Mouse (Mus musculus): ENCODE measurements around the gene Yif1b.

Yif1b gene

DNA sequence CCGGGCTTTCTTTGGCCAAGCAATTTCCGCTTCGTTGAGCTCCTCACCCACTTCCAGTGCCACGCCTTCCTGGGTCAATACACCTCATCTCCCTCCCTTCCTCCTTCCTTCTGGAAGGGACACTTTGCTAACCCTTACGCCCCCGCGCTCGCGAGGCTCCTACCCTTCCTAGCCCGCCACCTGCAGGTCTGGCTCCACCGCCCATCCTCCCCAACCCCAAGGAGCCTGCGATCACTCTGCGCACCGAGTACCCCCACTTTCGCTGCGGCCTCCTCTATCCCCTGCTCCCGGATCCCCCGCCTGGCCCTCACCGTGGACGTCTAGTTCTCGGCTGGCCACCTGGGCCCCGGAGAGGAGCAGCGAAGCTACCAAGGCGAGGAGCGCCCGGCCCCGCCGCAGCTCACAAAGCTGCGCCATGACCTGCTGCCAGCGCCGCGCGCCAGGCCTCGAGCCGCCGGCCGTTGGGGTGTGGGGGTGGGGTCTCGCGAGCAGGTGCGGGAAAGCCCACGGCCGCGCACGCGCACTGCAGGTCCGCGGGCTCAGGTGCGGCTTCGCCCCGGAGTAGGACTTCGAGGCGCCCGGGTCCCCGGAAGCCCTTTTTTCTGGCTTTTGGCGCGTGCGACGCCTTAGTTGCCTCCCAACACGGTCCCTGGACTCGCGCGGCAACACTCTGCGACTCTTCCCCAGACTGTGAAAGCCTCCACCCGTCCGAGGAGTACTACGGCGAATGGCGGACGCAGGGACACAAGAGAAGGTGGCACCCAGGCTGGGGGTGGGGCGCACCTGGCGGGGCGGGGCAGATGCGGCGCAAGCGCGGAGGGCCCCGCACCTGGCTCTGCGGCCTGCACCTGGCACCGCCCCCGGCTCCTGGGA, 43.3 kb downstream of the Yif1b start, which contains the start of gene Spint2:
Gene Spint2 (minus strand): TSS at position 712 of the 873 bp plus-strand sequence.
- DNase-seq (ENCODE audit: low spot score): peak; percentile 19

DNA sequence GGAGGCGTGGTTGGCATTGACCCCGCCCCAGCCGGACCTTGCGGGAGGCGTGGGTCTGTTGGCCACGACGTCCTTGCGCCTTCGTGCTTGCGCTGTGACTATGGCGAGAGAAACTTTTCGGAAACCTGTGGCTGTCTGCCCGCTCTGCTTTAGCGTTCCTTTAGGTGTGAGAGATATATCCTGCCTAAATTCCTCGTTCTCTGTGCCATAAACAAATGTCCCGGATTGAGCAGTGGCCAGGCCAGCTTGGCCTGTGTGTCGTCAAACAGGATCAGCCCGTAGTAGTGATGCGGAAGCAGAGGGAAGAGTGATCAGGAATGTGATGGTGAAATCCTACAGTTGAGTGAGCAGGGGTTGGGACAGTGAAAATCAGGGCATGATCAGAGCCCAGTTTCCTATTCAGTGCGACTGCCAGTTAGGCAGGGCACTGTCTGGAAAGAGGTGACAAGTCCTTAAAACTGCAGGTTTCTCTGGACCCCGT, 44.0 kb downstream of the Yif1b start:
- no peak for DNase-seq (ENCODE audit: low spot score)

DNA sequence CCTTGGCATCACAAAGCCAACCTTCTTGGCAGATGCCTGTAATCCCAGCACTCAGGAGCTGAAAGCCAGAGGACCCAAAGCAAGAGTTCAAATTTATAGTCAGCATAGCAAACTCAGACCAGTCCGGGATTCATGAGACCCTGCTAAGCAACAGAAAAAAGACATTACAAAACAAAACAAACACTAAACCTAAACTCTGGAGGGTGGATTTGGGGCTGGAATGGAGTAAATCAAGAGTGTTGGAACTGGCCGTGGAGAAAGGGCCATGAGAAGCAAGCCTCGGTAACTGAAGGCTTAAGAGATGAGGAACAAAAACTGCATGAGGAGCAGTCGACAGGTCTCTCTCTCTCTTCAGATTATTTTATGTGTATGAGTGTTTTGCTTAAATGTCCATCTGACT, 45.7 kb downstream of the Yif1b start:
- no peak for DNase-seq (ENCODE audit: low spot score)

DNA sequence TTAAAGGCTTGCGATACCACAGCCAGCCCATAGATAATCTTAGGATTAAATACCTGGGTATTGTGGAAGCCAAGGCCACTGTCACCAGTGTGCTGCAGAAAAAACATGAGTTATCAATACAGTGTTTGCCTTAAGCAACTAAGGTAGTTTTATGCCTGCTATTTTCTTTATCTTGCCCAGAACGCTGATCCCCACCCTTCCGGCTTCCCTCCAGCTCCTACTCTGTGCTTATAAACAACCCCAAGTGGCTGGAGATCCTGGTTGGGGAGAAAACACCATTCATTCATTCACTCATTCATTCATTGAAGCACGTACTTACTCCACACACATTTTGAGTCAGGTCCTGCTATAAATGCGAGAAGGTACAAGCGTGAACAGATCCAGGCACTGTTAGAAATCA, 46.4 kb downstream of the Yif1b start:
- no peak for DNase-seq (ENCODE audit: low spot score)

DNA sequence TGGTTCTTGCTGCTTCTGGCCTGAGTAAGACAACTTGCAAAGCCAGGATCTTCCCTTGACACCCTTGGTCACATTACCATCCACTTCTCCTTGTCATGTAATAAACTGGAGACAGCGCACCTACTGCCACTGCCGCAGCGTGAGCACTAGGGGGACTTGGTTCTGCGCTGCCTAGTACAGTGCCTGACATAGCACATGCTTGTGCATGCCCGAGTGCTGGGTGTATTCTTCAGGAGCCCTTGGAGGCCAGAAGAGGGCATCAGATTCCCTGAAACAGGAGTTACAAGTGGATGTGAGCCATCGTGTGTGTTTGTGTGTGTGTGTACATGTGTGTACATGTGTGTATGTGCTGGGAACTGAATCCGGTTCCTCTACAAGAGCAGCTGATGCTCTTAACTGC, 49.4 kb downstream of the Yif1b start:
- DNase-seq (ENCODE audit: low spot score): no peak

DNA sequence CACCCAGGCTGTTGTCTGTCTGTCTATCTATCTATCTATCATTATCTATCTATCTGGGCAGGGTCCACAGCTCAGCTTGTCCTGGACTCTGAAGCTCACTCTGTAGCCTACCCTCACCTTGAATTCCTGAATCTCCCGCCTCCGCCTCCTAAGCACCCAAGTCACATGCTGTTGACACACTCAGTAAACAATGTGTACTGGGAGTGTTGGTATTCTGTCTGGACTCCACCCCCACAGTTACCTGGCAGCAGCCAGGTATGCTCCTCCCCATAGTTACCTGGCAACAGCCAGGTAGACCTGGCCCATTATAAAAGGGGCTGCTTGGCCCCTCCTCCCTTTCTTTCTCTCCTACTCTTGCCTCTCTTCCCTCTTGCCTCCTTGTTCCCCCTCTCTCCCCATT, 50.0 kb downstream of the Yif1b start:
- no peak for DNase-seq (ENCODE audit: low spot score)

DNA sequence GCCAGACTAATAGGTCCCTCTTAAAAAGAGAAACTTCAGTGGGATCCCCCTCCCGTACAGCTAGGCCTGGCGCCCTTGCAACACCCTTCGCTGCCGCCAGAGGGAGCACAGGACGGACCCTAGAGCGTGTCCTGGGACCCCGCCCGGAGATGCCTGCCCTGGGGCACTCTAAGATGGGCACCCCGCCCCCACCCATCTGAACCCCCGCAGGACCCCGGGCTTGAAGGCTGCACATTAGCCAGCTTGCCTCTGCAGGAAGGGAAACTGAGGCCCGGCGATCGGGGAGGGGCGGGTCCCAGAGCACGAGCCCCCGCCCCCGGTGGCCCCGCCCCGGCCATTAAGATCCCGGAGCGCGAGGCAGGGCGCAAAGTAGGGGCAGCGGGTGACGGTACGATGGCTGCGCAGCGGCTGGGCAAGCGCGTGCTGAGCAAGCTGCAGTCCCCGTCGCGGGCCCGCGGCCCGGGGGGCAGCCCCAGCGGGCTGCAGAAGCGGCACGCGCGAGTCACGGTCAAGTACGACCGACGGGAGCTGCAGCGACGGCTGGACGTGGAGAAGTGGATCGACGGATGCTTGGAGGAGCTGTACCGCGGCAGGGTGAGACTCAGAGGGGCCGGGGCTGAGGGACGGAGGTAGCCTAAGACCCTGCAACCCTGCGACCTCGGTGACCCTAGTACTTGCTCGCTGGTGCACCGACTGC, 51.0 kb downstream of the Yif1b start, which contains the start of gene Ppp1r14a:
Gene Ppp1r14a (plus strand): TSS at position 367 of the 697 bp plus-strand sequence.
- peak; percentile 40 for DNase-seq (ENCODE audit: low spot score)

DNA sequence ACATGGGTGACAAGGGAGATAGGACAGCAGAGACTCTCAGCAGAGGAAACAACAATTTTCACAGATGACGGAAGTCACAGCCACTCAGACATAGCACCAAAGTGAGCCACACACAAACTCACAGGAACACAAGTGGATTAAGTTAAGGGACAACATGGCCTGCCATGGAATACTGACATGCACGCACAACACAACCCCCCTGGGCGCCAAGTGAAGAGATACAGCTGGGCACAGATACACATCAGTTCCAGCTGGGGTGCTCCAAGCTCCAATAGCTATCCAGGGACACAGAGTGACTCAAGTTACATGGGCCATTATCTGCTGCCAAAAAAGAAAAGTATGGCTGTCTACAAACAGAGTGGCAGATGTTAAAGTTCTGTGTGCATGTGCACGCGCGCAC, 51.7 kb downstream of the Yif1b start:
- no peak for DNase-seq (ENCODE audit: low spot score)

DNA sequence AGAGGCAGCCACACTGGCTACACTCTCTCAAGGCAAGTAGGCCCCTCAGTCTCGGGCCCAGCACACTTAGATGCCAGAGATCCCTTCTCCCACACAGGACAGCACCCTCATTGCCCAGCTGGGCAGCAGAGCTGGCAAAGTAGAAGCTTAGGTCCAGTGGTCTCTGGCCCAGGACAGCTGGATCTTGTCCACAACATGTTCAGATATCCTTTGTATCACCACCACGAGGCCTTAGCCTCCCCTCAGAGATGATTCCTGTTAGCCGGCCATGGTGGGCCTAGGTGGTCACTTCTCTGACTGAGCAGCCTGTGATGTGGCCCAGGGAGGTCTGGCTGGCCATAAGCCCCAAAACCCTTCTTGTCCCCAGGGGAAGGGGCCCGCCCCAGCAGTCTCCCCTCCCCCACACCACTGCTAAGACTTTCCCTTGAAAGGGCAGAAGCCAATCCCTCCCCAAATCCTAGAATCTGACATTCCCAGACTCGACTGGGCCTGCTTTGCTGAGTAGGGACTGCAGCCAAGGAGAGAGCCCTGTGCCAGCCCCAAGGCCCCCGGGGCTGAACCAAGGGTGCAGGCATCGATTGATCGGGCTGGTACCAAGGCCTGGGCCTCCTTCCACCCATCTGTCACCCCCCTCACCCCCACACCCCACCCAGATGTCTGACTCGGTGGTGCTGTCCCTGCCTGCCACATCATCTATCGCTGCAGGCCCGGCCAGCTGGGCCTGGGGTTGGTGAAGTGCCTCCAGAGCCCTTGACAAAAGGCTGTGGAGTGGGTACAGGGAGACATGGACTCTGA, 52.8 kb downstream of the Yif1b start:
- no peak for DNase-seq (ENCODE audit: low spot score)

DNA sequence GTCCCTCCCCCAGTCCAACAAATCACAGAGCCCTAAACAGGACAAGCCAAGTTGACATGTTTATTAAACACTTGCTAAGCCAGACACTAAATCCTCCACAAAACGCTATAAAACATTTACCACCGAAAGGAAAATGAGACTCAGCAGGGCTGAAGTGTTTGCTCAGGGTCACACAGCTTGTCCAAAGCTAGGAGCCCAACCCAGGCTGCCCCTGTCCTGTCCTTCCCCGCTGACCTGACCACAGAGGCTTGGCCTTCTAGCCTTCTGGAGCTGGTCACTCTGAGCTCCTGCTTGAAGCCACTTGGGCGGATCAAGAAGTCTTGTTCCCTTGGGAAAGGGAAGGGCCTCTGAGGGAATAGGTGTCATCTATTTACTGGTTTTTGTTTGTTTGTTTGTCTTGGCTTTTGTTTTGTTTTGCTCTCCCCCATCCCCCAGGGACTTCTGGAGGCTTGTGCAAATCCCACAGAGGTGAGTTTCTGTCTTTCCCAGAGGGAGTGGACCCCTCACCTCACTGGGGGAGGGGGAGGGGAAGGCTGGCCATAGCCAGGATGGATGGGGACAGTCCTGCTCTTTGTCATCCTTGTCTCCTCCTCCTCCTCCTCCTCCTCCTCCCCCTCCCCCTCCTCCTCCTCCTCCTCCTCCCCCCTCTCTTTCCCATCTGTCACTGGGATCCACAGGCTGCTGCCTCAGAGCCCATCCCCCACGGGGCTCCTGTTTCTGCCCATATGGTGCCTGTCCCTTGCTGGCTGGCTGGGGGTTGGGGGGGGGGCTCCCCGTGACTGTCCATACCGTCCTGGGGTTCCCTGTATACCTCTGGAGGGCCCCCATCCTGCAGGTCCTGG, 53.7 kb downstream of the Yif1b start:
- DNase-seq (ENCODE audit: low spot score): no peak

DNA sequence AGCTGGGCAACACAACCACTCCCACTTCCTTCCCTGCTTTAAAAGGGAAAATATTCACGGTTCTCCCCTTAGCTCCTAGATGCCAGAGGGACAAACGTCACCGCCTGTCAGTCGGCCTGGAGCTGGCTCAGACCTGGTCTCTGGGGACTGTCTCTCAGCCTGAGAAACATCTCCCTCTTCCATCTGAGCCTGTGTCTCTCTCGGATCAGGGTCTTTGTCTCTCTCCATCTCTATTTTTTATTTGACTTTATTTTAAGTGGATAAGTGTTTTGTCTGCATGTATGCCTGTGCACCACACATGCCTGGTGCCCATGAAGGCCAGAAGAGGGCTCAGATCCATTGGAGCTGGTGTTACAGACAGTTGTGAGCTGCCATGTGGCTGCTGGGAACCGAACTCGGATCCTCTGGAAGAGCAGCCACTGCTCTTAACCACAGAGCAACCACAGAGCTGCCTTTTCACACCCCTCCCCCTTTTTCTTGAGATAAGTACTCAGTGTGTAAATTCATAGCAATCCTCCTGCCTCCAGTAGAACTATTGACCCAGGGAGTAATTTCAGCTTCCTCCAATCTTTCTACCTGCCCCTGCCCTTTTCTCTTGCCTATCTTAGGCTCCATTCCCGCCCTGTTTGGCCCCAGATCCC, 54.4 kb downstream of the Yif1b start:
- DNase-seq (ENCODE audit: low spot score): no peak

DNA sequence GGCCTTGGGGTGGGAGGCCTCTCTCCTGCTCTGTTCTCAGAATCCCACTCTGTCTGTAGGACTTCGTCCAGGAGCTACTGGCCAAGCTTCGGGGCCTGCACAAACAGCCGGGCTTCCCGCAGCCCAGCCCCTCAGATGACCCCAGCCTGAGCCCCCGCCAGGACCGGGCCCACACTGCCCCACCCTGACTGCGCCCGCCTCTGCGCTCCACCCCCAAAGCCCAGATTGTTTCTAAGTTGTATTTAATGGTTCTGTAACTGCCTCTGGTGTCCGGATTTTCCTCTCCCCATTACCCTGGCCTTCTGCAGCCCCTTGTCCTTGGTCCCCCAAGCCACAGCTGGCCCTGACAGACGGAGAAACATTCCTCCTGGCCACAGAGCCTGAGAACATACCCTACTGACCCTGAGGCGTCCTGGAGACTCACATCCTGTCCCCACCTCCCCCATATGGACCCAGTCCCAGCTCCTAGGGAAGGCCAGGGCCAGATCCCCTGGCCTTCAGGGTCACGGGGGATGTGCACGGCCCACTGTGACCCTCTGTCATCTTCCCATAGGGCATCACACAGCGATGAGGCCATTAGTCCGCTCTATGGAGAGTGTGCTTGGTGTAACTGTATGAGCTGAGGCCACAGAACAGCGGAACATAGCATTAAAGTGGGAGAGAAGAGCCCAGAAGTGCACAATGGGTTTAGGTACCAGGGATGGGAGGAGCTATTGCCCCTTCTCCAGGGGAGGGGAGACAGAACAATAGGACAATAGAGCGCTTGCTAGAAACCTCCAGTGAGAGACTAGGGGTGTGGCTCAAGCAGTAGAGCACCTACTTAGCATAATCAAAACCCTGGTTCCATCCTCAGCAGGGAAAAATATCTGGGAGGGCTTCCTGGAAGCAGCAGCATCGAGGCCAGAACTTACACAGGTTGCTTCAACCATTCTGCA, 55.3 kb downstream of the Yif1b start:
- no peak for DNase-seq (ENCODE audit: low spot score)

DNA sequence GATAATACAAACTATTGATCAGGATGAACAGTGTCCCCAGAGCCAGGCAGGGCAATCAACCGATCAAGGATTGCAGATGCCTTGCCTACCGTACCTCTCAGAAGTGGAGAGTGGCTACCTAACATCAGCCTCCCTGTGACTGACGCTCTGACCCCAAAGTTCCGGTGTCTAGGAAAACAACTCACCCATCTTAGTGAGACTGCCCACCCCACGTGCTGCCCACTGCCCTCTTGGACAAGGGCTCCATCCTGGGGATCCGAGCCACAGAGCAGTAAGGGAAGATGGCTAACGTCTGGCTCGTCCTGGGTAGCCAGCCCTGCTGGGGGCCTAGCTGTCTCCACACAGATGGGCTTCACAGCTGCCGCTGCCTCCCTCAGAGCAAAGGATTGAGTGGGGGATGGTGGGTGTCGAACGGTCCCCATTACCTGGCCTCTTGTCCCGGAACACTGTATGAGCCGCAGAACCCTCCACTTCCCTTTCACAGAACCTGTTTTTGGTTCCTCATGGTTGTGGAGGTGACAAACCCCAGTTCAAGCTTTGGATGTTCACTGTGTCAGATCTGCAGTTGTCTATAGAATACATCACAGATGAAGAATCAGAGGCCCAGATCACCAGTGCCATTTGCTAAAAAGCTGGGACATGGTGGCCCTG, 56.1 kb downstream of the Yif1b start:
- no peak for DNase-seq (ENCODE audit: low spot score)

DNA sequence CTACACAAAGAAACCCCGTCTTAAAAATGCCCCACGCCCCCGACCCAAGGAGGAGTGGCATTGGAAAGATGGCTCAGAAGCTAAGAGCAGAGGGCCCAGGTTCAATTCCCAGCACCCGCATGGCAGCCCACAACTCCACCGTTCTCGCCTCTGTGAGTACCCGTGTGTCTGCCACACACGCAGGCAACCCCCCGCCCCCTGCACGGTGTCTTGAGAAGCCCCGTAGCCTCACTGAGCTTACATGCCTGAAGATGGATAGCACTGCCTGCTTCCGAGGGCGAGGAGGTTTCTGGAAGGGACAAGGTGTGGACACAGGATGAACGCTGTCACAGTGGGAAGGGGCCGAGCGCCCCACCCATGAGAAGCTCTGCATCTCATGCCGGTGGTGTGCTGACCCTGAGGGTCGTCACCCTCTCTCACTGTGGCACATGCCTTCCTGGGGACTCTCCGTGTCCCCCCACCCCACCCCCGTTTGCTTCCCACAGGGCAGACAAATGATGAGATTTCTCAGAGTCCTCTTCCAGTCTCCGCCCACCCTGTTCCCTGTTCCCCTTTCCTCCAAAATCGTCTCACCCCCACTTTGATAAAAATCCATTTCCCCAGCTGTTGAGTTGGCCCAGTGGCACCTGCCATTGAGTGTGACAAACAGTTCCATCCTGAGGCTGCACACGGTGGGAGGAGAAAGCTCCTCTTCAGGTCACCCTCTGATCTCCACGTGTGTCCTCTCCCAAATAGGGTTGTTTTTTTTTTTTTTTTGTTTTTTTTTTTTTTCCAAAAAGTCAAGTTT, 57.9 kb downstream of the Yif1b start:
- DNase-seq (ENCODE audit: low spot score): no peak

DNA sequence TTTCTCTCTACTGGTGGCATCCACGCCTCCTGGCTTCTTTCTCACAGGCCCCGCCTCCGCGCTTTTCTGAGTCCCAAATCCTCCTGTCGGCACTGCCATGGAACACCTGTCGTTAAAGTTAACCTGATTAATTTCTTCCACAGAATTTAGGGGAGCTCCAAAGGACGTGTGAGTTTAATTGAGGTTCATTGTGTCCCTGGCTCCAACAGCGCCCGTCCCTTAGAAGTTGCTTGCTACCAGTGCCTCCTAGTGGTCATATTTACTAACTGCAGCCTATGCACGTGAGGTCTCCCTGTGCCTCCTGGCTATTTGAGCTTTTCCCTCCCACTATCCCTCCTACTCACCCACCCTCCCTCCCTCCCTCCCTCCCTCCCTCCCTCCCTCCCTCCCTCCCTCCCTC, 58.9 kb downstream of the Yif1b start:
- peak; percentile 15 for DNase-seq (ENCODE audit: low spot score)

All from spleen, adult 12 weeks (tissue).